Mouse (Mus musculus): ENCODE results near the gene Lsamp. TPM values are rescaled to one million over a fixed set of nuclear protein-coding genes. Genes with fewer than 3 reads are reported as not detected.
A peak's percentile ranks its signal among the peaks of the same experiment; 100 is the strongest.

Lsamp gene
- polyA plus RNA-seq, 1 experiment from 2014 or later: 4.0 TPM

DNA sequence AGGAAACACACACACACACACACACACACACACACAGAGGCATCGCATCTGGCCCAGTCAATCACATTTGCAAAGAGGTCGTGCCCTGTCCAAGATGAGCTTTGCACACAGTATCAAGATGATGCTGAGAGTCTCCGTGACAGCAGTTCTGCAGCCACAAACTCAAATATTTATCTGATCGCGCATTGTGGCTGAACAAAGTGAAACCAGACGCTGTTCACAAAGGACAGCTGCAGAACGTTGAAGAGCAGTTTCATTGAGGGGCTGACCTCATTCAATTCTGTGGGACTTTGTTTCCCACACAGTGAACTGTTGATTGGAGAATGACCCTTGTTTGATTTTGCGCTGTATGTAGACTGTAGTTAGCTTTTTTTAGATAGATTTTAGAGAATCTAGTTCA is 2168.5 kb downstream of the Lsamp start:
- Histone ChIP-seq H3K4me2 (replicated peaks) (peak overlapping the region; percentile 36), H3K36me3 (no peaks in the 10 kb centered on the region), H3K4me1 (replicated peaks) (no peaks in the 10 kb centered on the region), H3K9me3 (no peaks in the 10 kb centered on the region), H3K9ac (no peak overlapping the region), H3K27me3 (replicated peaks) (no peaks in the 10 kb centered on the region), H3K27ac (no peak overlapping the region), H3K4me3 (replicated peaks) (no peak overlapping the region)
- 20% methylated on average over 8 of the region's 8 CpGs for WGBS
- ATAC-seq: 0 out of 2 replicates have a peak, but pooled peaks have one; percentile 28

DNA sequence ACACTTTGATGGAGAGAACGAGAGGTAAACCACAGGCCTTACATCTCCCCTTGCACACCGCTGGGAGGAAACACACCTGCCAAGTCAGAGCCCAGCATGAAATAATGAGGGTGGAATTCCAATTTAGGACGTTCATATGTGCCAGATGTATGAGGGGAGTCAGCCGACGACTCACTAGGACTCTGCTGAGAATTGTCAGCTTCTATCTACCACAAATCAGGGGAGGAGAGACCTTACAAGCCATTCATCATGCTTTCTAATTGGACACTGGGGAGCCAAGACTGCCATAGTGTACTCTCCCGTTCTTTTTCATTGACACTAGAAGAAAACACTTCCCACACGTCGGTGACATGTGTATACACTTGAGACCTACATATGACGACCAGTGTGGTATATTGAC is 2173.7 kb downstream of the Lsamp start:
- ATAC-seq: no peak
- Histone ChIP-seq H3K27me3 (replicated peaks) (no peaks in the 10 kb centered on the region), H3K27ac (no peak overlapping the region), H3K9ac (no peak overlapping the region), H3K4me3 (replicated peaks) (no peak overlapping the region), H3K4me2 (replicated peaks) (no peak overlapping the region), H3K4me1 (replicated peaks) (no peaks in the 10 kb centered on the region), H3K9me3 (no peaks in the 10 kb centered on the region), H3K36me3 (no peaks in the 10 kb centered on the region)
- 68% methylated on average over 9 of the region's 9 CpGs for WGBS

DNA sequence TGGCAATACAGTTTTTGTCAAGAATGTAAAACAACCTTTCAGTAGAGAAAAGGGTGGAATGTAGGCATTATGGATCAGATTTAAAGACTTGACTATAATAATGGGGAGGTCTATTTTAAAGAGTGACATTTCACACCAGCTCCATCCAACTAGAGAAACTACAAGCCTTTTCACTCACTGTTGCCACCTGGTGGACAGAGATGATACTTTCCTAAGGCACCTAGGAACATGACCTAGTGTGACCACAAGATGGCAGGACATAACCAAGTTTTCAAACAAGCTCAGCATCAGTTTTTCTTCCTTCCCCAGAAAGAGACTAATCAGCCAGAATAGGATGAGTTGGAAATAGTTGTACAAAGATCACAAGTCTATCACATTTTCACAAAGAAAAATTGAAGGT is 2180.8 kb downstream of the Lsamp start:
- Histone ChIP-seq H3K9me3 (no peaks in the 10 kb centered on the region), H3K36me3 (no peaks in the 10 kb centered on the region), H3K27ac (no peak overlapping the region), H3K27me3 (replicated peaks) (no peaks in the 10 kb centered on the region), H3K4me3 (replicated peaks) (no peak overlapping the region), H3K4me2 (replicated peaks) (no peak overlapping the region), H3K9ac (no peak overlapping the region), H3K4me1 (replicated peaks) (no peaks in the 10 kb centered on the region)
- no peak for ATAC-seq

DNA sequence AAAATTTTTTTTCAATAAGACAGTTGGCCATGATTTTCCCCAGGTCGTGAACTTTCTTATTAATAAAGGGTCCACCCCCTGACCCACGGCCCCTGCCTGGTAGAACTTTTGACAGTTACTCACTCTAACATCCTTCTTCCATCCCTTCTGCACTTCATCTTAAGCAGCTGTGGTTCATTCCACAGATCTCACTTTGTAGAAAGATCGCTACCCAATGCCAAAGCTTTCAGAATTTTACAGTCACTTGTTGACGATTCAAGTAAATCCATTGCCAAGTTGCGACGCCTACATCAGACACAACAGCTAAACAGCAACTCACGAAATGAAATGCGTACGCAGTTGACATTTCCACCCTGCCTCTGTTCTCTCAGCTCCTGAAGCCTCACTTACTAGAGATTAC is 2184.1 kb downstream of the Lsamp start:
- no peak overlapping the region for H3K4me3 ChIP-seq (replicated peaks)
- no peaks in the 10 kb centered on the region for H3K9me3 ChIP-seq

DNA sequence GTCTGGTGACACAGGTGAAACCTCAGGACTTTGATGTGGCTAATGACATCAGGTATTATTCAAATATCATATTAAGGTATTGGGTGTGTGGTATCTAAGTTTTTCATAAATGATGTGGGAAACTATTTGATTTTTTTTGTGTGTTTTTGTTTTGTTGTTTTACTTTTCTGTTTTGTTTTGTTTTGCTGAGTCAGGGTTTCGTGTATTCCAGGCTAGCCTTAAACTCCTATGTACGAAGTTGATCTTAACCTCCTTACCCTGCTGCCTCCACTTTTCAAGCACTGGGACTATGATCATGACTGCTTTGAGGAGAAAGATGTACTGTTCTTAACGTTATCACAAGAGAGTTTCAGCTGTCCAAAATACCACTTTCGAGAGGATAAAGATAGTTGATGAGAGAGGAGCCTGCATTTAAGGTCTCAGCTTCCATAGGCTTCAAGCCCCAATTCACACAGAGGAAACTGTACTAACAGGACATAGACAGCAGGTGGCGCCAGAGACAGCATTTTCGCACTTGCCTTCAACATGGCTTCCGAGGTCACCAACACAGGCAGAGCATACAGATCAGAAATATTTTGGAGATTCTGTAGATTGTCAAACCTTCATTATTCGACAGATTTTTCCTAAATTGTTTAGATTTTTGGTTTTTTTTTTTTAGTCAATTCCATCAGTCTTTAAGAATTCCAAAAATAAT is 2185.4 kb downstream of the Lsamp start:
- Histone ChIP-seq H3K4me2 (replicated peaks) (no peak overlapping the region), H3K27me3 (replicated peaks) (no peaks in the 10 kb centered on the region), H3K36me3 (no peaks in the 10 kb centered on the region), H3K27ac (no peak overlapping the region), H3K4me3 (replicated peaks) (no peak overlapping the region), H3K9ac (no peak overlapping the region), H3K4me1 (replicated peaks) (no peaks in the 10 kb centered on the region), H3K9me3 (no peaks in the 10 kb centered on the region)
- 24% methylated on average over 8 of the region's 8 CpGs for WGBS
- peak; percentile 51; the same call in 1 of the 2 replicates for ATAC-seq

More for the DNA sequence above, 2184.1 kb downstream of the Lsamp start:
- Histone ChIP-seq H3K4me2 (replicated peaks) (no peak overlapping the region), H3K9ac (no peak overlapping the region), H3K27me3 (replicated peaks) (no peaks in the 10 kb centered on the region), H3K36me3 (no peaks in the 10 kb centered on the region), H3K27ac (no peak overlapping the region), H3K4me1 (replicated peaks) (no peaks in the 10 kb centered on the region)
- no peak for ATAC-seq
- WGBS: 90% methylated on average over 9 of the region's 9 CpGs

DNA sequence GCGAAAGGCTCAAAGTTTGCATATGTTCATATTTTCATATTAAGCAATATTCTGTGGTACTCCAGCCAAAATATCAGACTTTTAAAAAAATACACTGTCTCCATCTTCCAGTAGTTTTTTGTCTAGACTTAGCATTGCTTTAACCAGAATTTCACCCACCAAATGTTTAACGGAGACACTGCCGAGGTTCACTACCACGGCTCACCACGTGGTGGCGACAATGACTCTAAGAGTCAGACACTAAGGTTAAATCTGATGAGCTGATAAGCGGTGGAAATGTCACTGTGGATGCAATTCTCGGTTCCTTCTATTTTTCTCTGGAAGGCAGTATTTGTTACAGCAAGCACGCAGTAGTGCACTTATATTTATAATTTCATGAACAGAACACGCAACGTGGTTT is 2188.3 kb downstream of the Lsamp start:
- H3K9ac ChIP-seq: no peak overlapping the region
- no peaks in the 10 kb centered on the region for H3K9me3 ChIP-seq
- 28% methylated on average over 11 of the region's 11 CpGs for WGBS

GRCm38 (mm10) chr16:42178866-42179265 is 2194.7 kb downstream of the Lsamp start:
- WGBS: 46% methylated on average over 3 of the region's 3 CpGs
- no peak overlapping the region for H3K27ac ChIP-seq
- no peaks in the 10 kb centered on the region for H3K9me3 ChIP-seq
- H3K4me3 ChIP-seq (replicated peaks): no peak overlapping the region
- H3K4me1 ChIP-seq (replicated peaks): no peaks in the 10 kb centered on the region
- no peaks in the 10 kb centered on the region for H3K36me3 ChIP-seq
- no peak for ATAC-seq
- no peak overlapping the region for H3K4me2 ChIP-seq (replicated peaks)
- no peaks in the 10 kb centered on the region for H3K27me3 ChIP-seq (replicated peaks)
- no peak overlapping the region for H3K9ac ChIP-seq

More for the DNA sequence above, 2188.3 kb downstream of the Lsamp start:
- Histone ChIP-seq H3K27me3 (replicated peaks) (no peaks in the 10 kb centered on the region), H3K27ac (no peak overlapping the region), H3K4me3 (replicated peaks) (no peak overlapping the region), H3K36me3 (no peaks in the 10 kb centered on the region), H3K4me2 (replicated peaks) (no peak overlapping the region), H3K4me1 (replicated peaks) (no peaks in the 10 kb centered on the region)
- ATAC-seq: no peak

- Histone ChIP-seq H3K9me3 (no peaks in the 10 kb centered on the region), H3K4me2 (replicated peaks) (no peak overlapping the region), H3K36me3 (no peaks in the 10 kb centered on the region), H3K27ac (no peak overlapping the region), H3K9ac (no peak overlapping the region), H3K4me1 (replicated peaks) (no peaks in the 10 kb centered on the region), H3K4me3 (replicated peaks) (no peak overlapping the region), H3K27me3 (replicated peaks) (no peaks in the 10 kb centered on the region)
- 83% methylated on average over 6 of the region's 6 CpGs for WGBS
- no peak for ATAC-seq
Observed at GRCm38 (mm10) chr16:42180025-42180424, 2195.9 kb downstream of the Lsamp start.

DNA sequence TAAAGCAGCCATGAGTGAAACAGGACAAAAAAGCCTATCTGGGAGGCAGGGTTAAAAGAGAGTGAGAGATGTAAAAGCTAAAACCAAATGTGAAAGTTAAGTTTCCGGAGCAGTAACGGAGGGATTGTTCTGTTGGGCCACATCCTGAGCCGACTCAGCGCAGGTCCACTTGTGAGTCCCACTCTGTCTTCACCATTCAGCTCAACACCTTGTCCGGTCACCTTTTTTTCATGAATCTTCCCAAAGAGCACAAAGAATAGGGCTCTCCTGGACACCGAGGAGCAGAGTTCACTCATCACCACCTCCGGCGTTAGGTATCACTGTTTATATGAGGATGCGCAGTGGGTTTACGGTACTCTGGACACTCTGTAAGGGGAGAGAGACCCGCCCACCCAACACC is 2196.3 kb downstream of the Lsamp start:
- no peak overlapping the region for H3K27ac ChIP-seq
- no peaks in the 10 kb centered on the region for H3K4me1 ChIP-seq (replicated peaks)
- no peaks in the 10 kb centered on the region for H3K36me3 ChIP-seq
- ATAC-seq: no peak
- H3K4me3 ChIP-seq (replicated peaks): no peak overlapping the region
- H3K27me3 ChIP-seq (replicated peaks): no peaks in the 10 kb centered on the region
- no peaks in the 10 kb centered on the region for H3K9me3 ChIP-seq
- no peak overlapping the region for H3K9ac ChIP-seq
- H3K4me2 ChIP-seq (replicated peaks): no peak overlapping the region
- WGBS: 93% methylated on average over 11 of the region's 11 CpGs

- Histone ChIP-seq H3K36me3 (no peaks in the 10 kb centered on the region), H3K27ac (no peak overlapping the region; the same call in 1 of the 2 replicates), H3K4me3 (replicated peaks) (peak overlapping the region; percentile 43), H3K9me3 (no peaks in the 10 kb centered on the region), H3K4me1 (replicated peaks) (no peaks in the 10 kb centered on the region), H3K27me3 (replicated peaks) (no peaks in the 10 kb centered on the region), H3K4me2 (replicated peaks) (peak overlapping the region; percentile 95), H3K9ac (peak overlapping the region; percentile 28; the same call in 1 of the 2 replicates)
- 34% methylated on average over 14 of the region's 14 CpGs for WGBS
- peak; percentile 54 for ATAC-seq
Observed at GRCm38 (mm10) chr16:42189431-42190081, 2205.4 kb downstream of the Lsamp start.

DNA sequence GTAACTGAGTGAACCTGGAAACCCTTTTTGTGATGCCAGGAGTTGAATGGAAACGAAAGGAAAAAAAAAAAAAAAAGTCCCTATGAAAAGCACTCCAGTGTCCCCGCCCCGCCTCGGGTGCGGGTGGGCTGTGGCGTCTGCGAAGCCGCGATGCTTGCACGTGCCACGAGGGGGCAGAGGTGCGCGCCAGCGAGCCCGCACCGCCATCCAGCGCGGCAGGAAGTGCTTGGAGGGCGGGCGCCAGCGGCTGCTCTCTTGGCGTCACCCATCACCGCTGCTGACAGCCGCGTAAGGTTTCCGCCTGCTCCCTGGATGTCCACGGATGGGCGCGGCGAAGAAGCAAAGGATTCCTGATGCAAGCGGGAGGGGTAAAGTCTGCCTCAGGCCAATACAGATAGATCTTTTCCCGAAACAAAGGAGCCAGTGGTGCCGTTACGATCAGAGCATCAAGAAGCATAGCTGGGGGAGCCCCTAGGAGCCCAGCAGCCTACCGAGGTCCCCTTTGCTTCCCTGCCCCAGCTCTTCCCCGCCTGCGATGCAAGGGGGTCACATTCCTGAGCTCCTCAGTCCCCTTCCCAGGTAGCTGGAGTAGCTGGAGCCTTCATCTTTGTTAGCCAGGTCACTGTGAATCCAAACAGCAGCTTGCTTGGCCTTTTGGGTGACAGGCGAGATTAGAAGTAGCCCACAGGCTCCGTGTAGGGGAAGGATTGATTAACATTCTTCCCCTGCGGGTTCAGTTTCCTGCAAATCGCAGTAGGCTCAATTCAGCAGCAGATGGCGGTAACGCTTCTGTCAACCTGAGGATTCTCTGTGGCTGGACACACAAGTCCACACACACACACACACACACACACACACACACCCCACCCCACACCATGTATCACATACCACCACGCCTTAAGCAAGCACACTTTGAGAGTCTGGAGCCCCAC is 2206.2 kb downstream of the Lsamp start:
- no peaks in the 10 kb centered on the region for H3K36me3 ChIP-seq
- peak overlapping the region; percentile 86 for H3K27ac ChIP-seq
- WGBS: under 1% methylated on average over 44 of the region's 44 CpGs
- peak overlapping the region; percentile 43 for H3K4me3 ChIP-seq (replicated peaks)
- peak; percentile 96 for ATAC-seq
- H3K4me1 ChIP-seq (replicated peaks): no peaks in the 10 kb centered on the region
- H3K27me3 ChIP-seq (replicated peaks): no peaks in the 10 kb centered on the region
- H3K4me2 ChIP-seq (replicated peaks): peak overlapping the region; percentile 95
- no peaks in the 10 kb centered on the region for H3K9me3 ChIP-seq
- peak overlapping the region; percentile 55 for H3K9ac ChIP-seq

All from intestine, embryonic 15.5 days (tissue).